ENCODE assay signal across 10 mouse cellular contexts in genomic region chr16:44103806-44104766, GRCm38 (mm10). TPM values are rescaled to one million over a fixed set of nuclear protein-coding genes. Genes with fewer than 3 reads are reported as not detected.
DNase-seq lines count a peak whose midpoint lies in the region; ATAC-seq and TF ChIP-seq lines count a peak whose summit lies in the region.
"Had no signal": no experiment of that assay in that cellular context is flagged by ENCODE, and none has a peak within 500 bp of the region (broad histone marks: within the 10 kb centered on the region; RNA-seq: fewer than 3 reads in every experiment).

No protein-coding gene starts in this region.

- 87% methylated on average over 18 of the region's 18 CpGs for WGBS in lung, postnatal 0 days
- WGBS in kidney, embryonic 15.5 days: 85% methylated on average over 18 of the region's 18 CpGs

- H3K4me2 ChIP-seq in lung, postnatal 0 days (replicated peaks; ENCODE audit: low read depth, low read length): no peak overlapping the region
- no peak overlapping the region for H3K4me2 ChIP-seq in kidney, embryonic 15.5 days
- H3K4me2 ChIP-seq: midbrain, embryonic 15.5 days had no signal

- DNase-seq in CD4-positive, CD25-positive, alpha-beta regulatory T cell, adult 2 months (ENCODE audit: low read depth, low spot score): peak; percentile 15
- no peak for DNase-seq in lung, postnatal 0 days (ENCODE audit: low spot score)
- no peak for DNase-seq in lung, postnatal 36 days
- peak; percentile 1 for DNase-seq in c-Kit-positive CD71-positive TER-119-negative erythroid progenitor cells, embryonic 14.5 days (ENCODE audit: low read depth)
- no peak for DNase-seq in layer of hippocampus, adult 18-20 months (ENCODE audit: low spot score in 2 of 2)
- DNase-seq: right cerebral cortex, postnatal 4 days had no signal

- H3K4me3 ChIP-seq in lung, postnatal 0 days (ENCODE audit: low read depth, low read length): no peak overlapping the region
- H3K4me3 ChIP-seq in kidney, embryonic 15.5 days (replicated peaks): no peak overlapping the region
- H3K4me3 ChIP-seq: midbrain, embryonic 15.5 days had no signal

- H3K36me3 ChIP-seq in lung, postnatal 0 days (ENCODE audit: insufficient read depth, low read length): peaks cover 52% of the 10 kb centered on the region
- H3K36me3 ChIP-seq in kidney, embryonic 15.5 days: peaks cover 78% of the 10 kb centered on the region

- H3K27ac ChIP-seq in lung, postnatal 0 days (ENCODE audit: low read length): no peak overlapping the region
- no peak overlapping the region for H3K27ac ChIP-seq in kidney, embryonic 15.5 days
- H3K27ac ChIP-seq: midbrain, embryonic 15.5 days had no signal

- no peak for ATAC-seq in CD4-positive, CD25-positive, alpha-beta regulatory T cell, adult 4 months
- no peak for ATAC-seq in lung, postnatal 0 days
- ATAC-seq in megakaryocyte, adult 5-6 weeks (ENCODE audit: poor library complexity, severe bottlenecking): peak; percentile 68
- ATAC-seq in kidney, embryonic 15.5 days (replicated peaks; ENCODE audit: low FRiP score): no peak
- ATAC-seq: midbrain, embryonic 15.5 days had no signal

- H3K4me1 ChIP-seq in lung, postnatal 0 days (ENCODE audit: insufficient read depth, low read depth, low read length): no peaks in the 10 kb centered on the region
- H3K4me1 ChIP-seq in kidney, embryonic 15.5 days: no peaks in the 10 kb centered on the region
- H3K4me1 ChIP-seq: midbrain, embryonic 15.5 days had no signal

- peak; percentile 20; the same call in 1 of the 2 replicates for TF ChIP-seq CTCF in lung, postnatal 0 days (IDR thresholded peaks at IDR 0.05)

- no peaks in the 10 kb centered on the region for H3K9me3 ChIP-seq in lung, postnatal 0 days (ENCODE audit: low read length)
- H3K9me3 ChIP-seq in kidney, embryonic 15.5 days (replicated peaks): no peaks in the 10 kb centered on the region
- H3K9me3 ChIP-seq: midbrain, embryonic 15.5 days had no signal

- no peak overlapping the region for H3K9ac ChIP-seq in lung, postnatal 0 days (replicated peaks; ENCODE audit: low read depth)
- no peak overlapping the region for H3K9ac ChIP-seq in kidney, embryonic 15.5 days
- H3K9ac ChIP-seq: midbrain, embryonic 15.5 days had no signal

- no peaks in the 10 kb centered on the region for H3K27me3 ChIP-seq in lung, postnatal 0 days (replicated peaks; ENCODE audit: insufficient read depth, low read length)
- no peaks in the 10 kb centered on the region for H3K27me3 ChIP-seq in kidney, embryonic 15.5 days
- H3K27me3 ChIP-seq: midbrain, embryonic 15.5 days had no signal

- no peak for TF ChIP-seq EP300 in lung, postnatal 0 days (IDR thresholded peaks at IDR 0.05)

RNA-seq across cellular contexts. Expression of gene Atp6v1a, which starts 35.4 kb away (rescaled TPM):
- 10 to 100 TPM; 33.4 to 41.1 TPM for polyA plus RNA-seq in CD4-positive, CD25-positive, alpha-beta regulatory T cell, adult 4 months (2017; shearing (Covaris generic))
- 77.7 and 87.3 TPM in 2 replicates for polyA plus RNA-seq in lung, postnatal 0 days (2015; fragmentation: Nextera tagmentation; extraction: Ambion mirVana)
- 84.2 and 92.1 TPM in 2 replicates for total RNA-seq in megakaryocyte, adult 5-6 weeks (2015)
- 111 and 131 TPM in 2 replicates for total RNA-seq in megakaryocyte, adult 5-6 weeks (2017)
- 100 to 1,000 TPM; 566 to 590 TPM for total RNA-seq in layer of hippocampus, adult 18-20 months (2021)
- polyA plus RNA-seq in kidney, embryonic 15.5 days (2015; fragmentation: Nextera tagmentation; extraction: Ambion mirVana): 77.5 and 82.3 TPM in 2 replicates

RNA-seq across cellular contexts. Expression of gene Naa50, which starts 35.5 kb away (rescaled TPM):
- polyA plus RNA-seq in CD4-positive, CD25-positive, alpha-beta regulatory T cell, adult 4 months (2017; shearing (Covaris generic)): 10 to 100 TPM; 22.0 to 22.1 TPM
- polyA plus RNA-seq in lung, postnatal 0 days (2015; fragmentation: Nextera tagmentation; extraction: Ambion mirVana): 30.0 and 34.7 TPM in 2 replicates
- 66.0 and 77.7 TPM in 2 replicates for total RNA-seq in megakaryocyte, adult 5-6 weeks (2015)
- 49.4 and 59.2 TPM in 2 replicates for total RNA-seq in megakaryocyte, adult 5-6 weeks (2017)
- 10 to 100 TPM; 64.2 to 65.7 TPM for total RNA-seq in layer of hippocampus, adult 18-20 months (2021)
- 114 and 130 TPM in 2 replicates for polyA plus RNA-seq in kidney, embryonic 15.5 days (2015; fragmentation: Nextera tagmentation; extraction: Ambion mirVana)

RNA-seq across cellular contexts. Expression of gene Gramd1c, which starts 40.9 kb away (rescaled TPM):
- polyA plus RNA-seq in CD4-positive, CD25-positive, alpha-beta regulatory T cell, adult 4 months (2017; shearing (Covaris generic)): 1 to 10 TPM; 4.7 to 6.0 TPM
- 4.1 TPM in 2 replicates for polyA plus RNA-seq in lung, postnatal 0 days (2015; fragmentation: Nextera tagmentation; extraction: Ambion mirVana)
- 0.21 and 0.74 TPM in 2 replicates for total RNA-seq in megakaryocyte, adult 5-6 weeks (2015)
- 0.40 and 0.89 TPM in 2 replicates for total RNA-seq in megakaryocyte, adult 5-6 weeks (2017)
- total RNA-seq in layer of hippocampus, adult 18-20 months (2021): 1 to 10 TPM; 4.1 to 4.4 TPM
- 6.6 and 7.9 TPM in 2 replicates for polyA plus RNA-seq in kidney, embryonic 15.5 days (2015; fragmentation: Nextera tagmentation; extraction: Ambion mirVana)

Comparison
In these comparisons a context has a peak if more than half of its experiments do, and no peak if none do; other contexts are left out.
1. DNase-seq: peak in CD4-positive, CD25-positive, alpha-beta regulatory T cell, adult 2 months (single experiment) and c-Kit-positive CD71-positive TER-119-negative erythroid progenitor cells, embryonic 14.5 days (single experiment); none in lung, postnatal 0 days (single experiment), lung, postnatal 36 days (single experiment) and layer of hippocampus, adult 18-20 months (0 of 2).